In genomic region chr14:50955942-50956508, GRCm38 (mm10) we compare ENCODE assay signal across 8 mouse cellular contexts. TPM values are rescaled to one million over a fixed set of nuclear protein-coding genes. Genes with fewer than 3 reads are reported as not detected.
DNase-seq lines count a peak whose midpoint lies in the region; ATAC-seq and TF ChIP-seq lines count a peak whose summit lies in the region.
"Not testable (repeated sequence)": the region's sequence is repeated elsewhere in the genome, so short reads cannot be mapped to it uniquely, and the experiment has no call there.

Pnp2 (plus strand) TSS chr14:50955992.

- not testable (repeated sequence) for H3K9me3 ChIP-seq in hindbrain, postnatal 0 days (ENCODE audit: low read length); lung, postnatal 0 days (ENCODE audit: low read length); neural tube, embryonic 15.5 days (replicated peaks)

- not testable (repeated sequence) for H3K4me3 ChIP-seq in hindbrain, postnatal 0 days (ENCODE audit: low read length); lung, postnatal 0 days (ENCODE audit: low read depth, low read length); neural tube, embryonic 15.5 days (replicated peaks)

- H3K9ac ChIP-seq in hindbrain, postnatal 0 days (replicated peaks; ENCODE audit: low read length); lung, postnatal 0 days (replicated peaks; ENCODE audit: low read depth); neural tube, embryonic 15.5 days (replicated peaks): not testable (repeated sequence)

- DNase-seq in T-cell, adult 2 months (ENCODE audit: low spot score), result peak; percentile 72
- DNase-seq in embryo, embryonic 10.5 days (ENCODE audit: low spot score), result peak; percentile 44
- peak; percentile 38 for DNase-seq in gastrocnemius, postnatal 25 days
- DNase-seq in hindbrain, postnatal 0 days (ENCODE audit: low spot score), result peak; percentile 18
- DNase-seq in layer of hippocampus, postnatal 36 days, result peak; percentile 38 to 55
- peak; percentile 51 for DNase-seq in lung, postnatal 0 days (ENCODE audit: low spot score)
- peak; percentile 16 for DNase-seq in testis, postnatal 14 days (ENCODE audit: low spot score)

- not testable (repeated sequence) for H3K36me3 ChIP-seq in hindbrain, postnatal 0 days (ENCODE audit: insufficient read depth, low read length); lung, postnatal 0 days (ENCODE audit: insufficient read depth, low read length); neural tube, embryonic 15.5 days

- not testable (repeated sequence) for H3K27ac ChIP-seq in hindbrain, postnatal 0 days; lung, postnatal 0 days (ENCODE audit: low read length); neural tube, embryonic 15.5 days (replicated peaks)

- TF ChIP-seq CTCF in hindbrain, postnatal 0 days (IDR thresholded peaks at IDR 0.05; ENCODE audit: low read depth), result peak; percentile 48
- TF ChIP-seq CTCF in lung, postnatal 0 days (IDR thresholded peaks at IDR 0.05), result peak; percentile 33

- H3K4me1 ChIP-seq in hindbrain, postnatal 0 days (ENCODE audit: insufficient read depth, low read length); lung, postnatal 0 days (ENCODE audit: insufficient read depth, low read depth, low read length); neural tube, embryonic 15.5 days: not testable (repeated sequence)

- not testable (repeated sequence) for H3K27me3 ChIP-seq in hindbrain, postnatal 0 days (ENCODE audit: insufficient read depth, low read length); lung, postnatal 0 days (replicated peaks; ENCODE audit: insufficient read depth, low read length); neural tube, embryonic 15.5 days (replicated peaks)

- H3K4me2 ChIP-seq in hindbrain, postnatal 0 days (ENCODE audit: low read depth, low read length), result peak within 1 kb of the TSS; percentile 33; the same call in 1 of the 2 replicates
- peak within 1 kb of the TSS; percentile 43 for H3K4me2 ChIP-seq in lung, postnatal 0 days (replicated peaks; ENCODE audit: low read depth, low read length)
- H3K4me2 ChIP-seq in neural tube, embryonic 15.5 days, result peak within 1 kb of the TSS; percentile 42

- 7% methylated on average over 18 of the region's 19 CpGs for WGBS in hindbrain, postnatal 0 days
- 6% methylated on average over 17 of the region's 19 CpGs for WGBS in lung, postnatal 0 days
- 5% methylated on average over 18 of the region's 19 CpGs for WGBS in neural tube, embryonic 15.5 days

- not testable (repeated sequence) for TF ChIP-seq EP300 in lung, postnatal 0 days (IDR thresholded peaks at IDR 0.05)

- peak; percentile 92 for ATAC-seq in hindbrain, postnatal 0 days
- peak; percentile 82 for ATAC-seq in lung, postnatal 0 days
- ATAC-seq in neural tube, embryonic 15.5 days (ENCODE audit: low FRiP score), result peak; percentile 89

RNA-seq across cellular contexts. Expression of gene Pnp2, which starts in this region (rescaled TPM):
- under 1 TPM; 0.46 to 0.49 TPM for total RNA-seq in gastrocnemius, postnatal 25 days (2021)
- total RNA-seq in hindbrain, postnatal 0 days (2014; rRNA removed), result 1.2 TPM in 1 of 2 replicates, not detected in the other
- 1.2 and 1.3 TPM in 2 replicates for polyA plus RNA-seq in hindbrain, postnatal 0 days (2015; fragmentation: Nextera tagmentation; extraction: Ambion mirVana)
- under 1 TPM; 0.81 to 0.95 TPM for total RNA-seq in layer of hippocampus, postnatal 36 days (2021)
- polyA plus RNA-seq in lung, postnatal 0 days (2015; fragmentation: Nextera tagmentation; extraction: Ambion mirVana), result 0.80 and 1.2 TPM in 2 replicates
- polyA plus RNA-seq in neural tube, embryonic 15.5 days (2015; fragmentation: Nextera tagmentation; extraction: Ambion mirVana), result 0.55 and 0.73 TPM in 2 replicates

Comparison
In these comparisons a context has a peak if more than half of its experiments do, and no peak if none do; other contexts are left out.
1. Peak in DNase-seq in gastrocnemius, postnatal 25 days; RNA of the gene not detected or under 1 TPM.
2. Peak in DNase-seq in layer of hippocampus, postnatal 36 days; RNA of the gene not detected or under 1 TPM.
3. Peak in ATAC-seq and H3K4me2 ChIP-seq in neural tube, embryonic 15.5 days; RNA of the gene not detected or under 1 TPM.
4. DNase-seq: peak in every context shown above with its lines; median percentile 72 in T-cell, adult 2 months; 51 in lung, postnatal 0 days; 46 in layer of hippocampus, postnatal 36 days; 44 in embryo, embryonic 10.5 days; 38 in gastrocnemius, postnatal 25 days; 18 in hindbrain, postnatal 0 days; 16 in testis, postnatal 14 days.